Mouse (Mus musculus) limb, embryonic 11.5 days (tissue): ENCODE data around the gene Prpf8. TPM values are rescaled to one million over a fixed set of nuclear protein-coding genes. Genes with fewer than 3 reads are reported as not detected.

ENCODE experiments used
- ATAC-seq: fragments of 200-750 bp; cut with Nextera tagmentation; 2 replicates; pipeline ENCODE4 v1.8.0; 2017; ENCODE audit warnings: low read depth; ENCODE audit not compliant: insufficient number of reproducible peaks, low FRiP score, low TSS enrichment
- DNase-seq: peaks from one replicate; pipeline ENCODE4 v3.0.0-alpha.2; 2015; ENCODE audit warnings: low spot score
- H3K27ac ChIP-seq: fragments of 300-500 bp; sonication (generic); replicated peaks from 2 replicates; pipeline ENCODE4 v1.5.1; 2014; ENCODE audit warnings: low read depth, mild to moderate bottlenecking, low read length
- H3K27me3 ChIP-seq: fragments of 300-500 bp; sonication (generic); 2 replicates; pipeline ENCODE4 v1.6.1; 2014; ENCODE audit warnings: mild to moderate bottlenecking, low read length, mixed read lengths; ENCODE audit not compliant: control insufficient read depth, insufficient read depth
- H3K36me3 ChIP-seq: fragments of 300-500 bp; sonication (generic); 2 replicates; pipeline ENCODE4 v1.6.1; 2014; ENCODE audit warnings: mild to moderate bottlenecking, low read length, moderate library complexity, mixed read lengths; ENCODE audit not compliant: control insufficient read depth, insufficient read depth
- H3K4me1 ChIP-seq: fragments of 300-500 bp; sonication (generic); 2 replicates; pipeline ENCODE4 v1.6.1; 2014; ENCODE audit warnings: low read length, mixed read lengths; ENCODE audit not compliant: control insufficient read depth, insufficient read depth
- H3K4me2 ChIP-seq: fragments of 300-500 bp; sonication (generic); 2 replicates; pipeline ENCODE4 v1.6.1; 2014; ENCODE audit warnings: low read depth, mild to moderate bottlenecking, moderate library complexity; ENCODE audit not compliant: severe bottlenecking
- H3K4me3 ChIP-seq: fragments of 300-500 bp; sonication (generic); 2 replicates; pipeline ENCODE4 v1.5.1; 2014; ENCODE audit warnings: low read depth, low read length
- H3K9ac ChIP-seq: fragments of 300-500 bp; sonication (generic); 2 replicates; pipeline ENCODE4 v1.6.1; 2014; ENCODE audit warnings: mild to moderate bottlenecking, low read length
- H3K9me3 ChIP-seq: fragments of 300-500 bp; sonication (generic); 2 replicates; pipeline ENCODE4 v1.6.1; 2016; ENCODE audit warnings: low read length; ENCODE audit not compliant: control insufficient read depth
- WGBS: fragments of 180-500 bp; shearing (Covaris S2); extraction: QIAGEN DNeasy Blood & Tissue Kit; methylation state at CpG from one replicate; pipeline ENCODE4 v1.1.7; 2014; 5-methylcytosine and 5-hydroxymethylcytosine counted together
- polyA plus RNA-seq: library from polyadenylated mRNA; unstranded; fragments of >200 nt; fragmentation: Nextera tagmentation; extraction: Ambion mirVana; gene quantifications from 2 replicates; pipeline ENCODE4 v1.2.1, GENCODE M21; 2014

Gene Prpf8
- 111 and 123 TPM in 2 replicates for polyA plus RNA-seq

- Histone ChIP-seq H3K27ac (peak within 1 kb of the TSS; percentile 69), H3K4me1 (peaks cover 7% of the 10 kb centered on the region)
- under 1% methylated on average over 52 of the region's 52 CpGs for WGBS
Observed at GRCm38 (mm10) chr11:75486601-75487285, at the start of gene Prpf8. TSS of gene Prpf8 (plus strand) at chr11:75486816.

GRCm38 (mm10) chr11:75438194-75438593 lies 48.4 kb upstream of the Prpf8 start:
- ATAC-seq (no peak), DNase-seq (no peak)
- 84% methylated on average over 13 of the region's 13 CpGs for WGBS
- no peak overlapping the region for H3K4me3 ChIP-seq
- H3K4me1 ChIP-seq, result no peaks in the 10 kb centered on the region
- H3K27me3 ChIP-seq, result no peaks in the 10 kb centered on the region
- H3K4me2 ChIP-seq, result no peak overlapping the region
- H3K36me3 ChIP-seq, result no peaks in the 10 kb centered on the region
- no peaks in the 10 kb centered on the region; the same call in 1 of the 2 replicates for H3K9me3 ChIP-seq
- no peak overlapping the region for H3K27ac ChIP-seq
- H3K9ac ChIP-seq, result no peak overlapping the region

More at GRCm38 (mm10) chr11:75486601-75487285, at the start of gene Prpf8:
- Histone ChIP-seq H3K4me2 (peak within 1 kb of the TSS; percentile 84), H3K9ac (peak within 1 kb of the TSS; percentile 96), H3K36me3 (peaks cover 19% of the 10 kb centered on the region), H3K4me3 (peak within 1 kb of the TSS; percentile 98), H3K9me3 (no peaks in the 10 kb centered on the region), H3K27me3 (no peaks in the 10 kb centered on the region)
- DNase-seq (peak; percentile 97), ATAC-seq (peak; percentile 99)

GRCm38 (mm10) chr11:75438804-75439203 lies 47.8 kb upstream of the Prpf8 start:
- no peaks in the 10 kb centered on the region for H3K4me1 ChIP-seq
- H3K9me3 ChIP-seq, result no peaks in the 10 kb centered on the region; the same call in 1 of the 2 replicates
- DNase-seq (no peak), ATAC-seq (no peak)
- H3K9ac ChIP-seq, result no peak overlapping the region
- no peak overlapping the region for H3K27ac ChIP-seq
- no peaks in the 10 kb centered on the region for H3K36me3 ChIP-seq
- H3K4me3 ChIP-seq, result no peak overlapping the region
- no peaks in the 10 kb centered on the region for H3K27me3 ChIP-seq
- no peak overlapping the region for H3K4me2 ChIP-seq
- 76% methylated on average over 3 of the region's 3 CpGs for WGBS

GRCm38 (mm10) chr11:75439363-75439762 lies 47.3 kb upstream of the Prpf8 start, which contains the start of gene Serpinf2:
TSS of gene Serpinf2 (minus strand) at chr11:75439591.
- DNase-seq, result no peak
- H3K27me3 ChIP-seq, result no peaks in the 10 kb centered on the region
- 88% methylated on average over 6 of the region's 6 CpGs for WGBS
- no peak for ATAC-seq
- no peaks in the 10 kb centered on the region for H3K4me1 ChIP-seq
- H3K9ac ChIP-seq, result no peak within 1 kb of the TSS
- no peak within 1 kb of the TSS for H3K4me2 ChIP-seq
- H3K9me3 ChIP-seq, result no peaks in the 10 kb centered on the region
- H3K4me3 ChIP-seq, result no peak within 1 kb of the TSS
- H3K36me3 ChIP-seq, result no peaks in the 10 kb centered on the region
- H3K27ac ChIP-seq, result no peak within 1 kb of the TSS

GRCm38 (mm10) chr11:75439951-75440350 lies 46.7 kb upstream of the Prpf8 start:
- Histone ChIP-seq H3K9me3 (no peaks in the 10 kb centered on the region), H3K27me3 (no peaks in the 10 kb centered on the region), H3K27ac (no peak overlapping the region), H3K36me3 (0 out of 2 replicates have a peak, but pooled peaks cover 2% of the 10 kb centered on the region), H3K4me1 (no peaks in the 10 kb centered on the region), H3K4me3 (no peak overlapping the region), H3K4me2 (no peak overlapping the region), H3K9ac (no peak overlapping the region)
- DNase-seq (no peak), ATAC-seq (no peak)
- 85% methylated on average over 3 of the region's 3 CpGs for WGBS

- H3K9ac ChIP-seq, result no peak overlapping the region
- H3K4me1 ChIP-seq, result no peaks in the 10 kb centered on the region
- DNase-seq, result no peak
- H3K27ac ChIP-seq, result no peak overlapping the region
- H3K36me3 ChIP-seq, result 0 out of 2 replicates have a peak, but pooled peaks cover 2% of the 10 kb centered on the region
- 82% methylated on average over 7 of the region's 7 CpGs for WGBS
- no peak overlapping the region for H3K4me3 ChIP-seq
- no peaks in the 10 kb centered on the region for H3K9me3 ChIP-seq
- ATAC-seq, result no peak
- H3K27me3 ChIP-seq, result no peaks in the 10 kb centered on the region
- H3K4me2 ChIP-seq, result no peak overlapping the region
Observed at GRCm38 (mm10) chr11:75441034-75441433, 45.6 kb upstream of the Prpf8 start.

GRCm38 (mm10) chr11:75441601-75442000 lies 45.0 kb upstream of the Prpf8 start:
- no peak overlapping the region for H3K27ac ChIP-seq
- no peaks in the 10 kb centered on the region for H3K9me3 ChIP-seq
- ATAC-seq (no peak), DNase-seq (no peak)
- H3K27me3 ChIP-seq, result no peaks in the 10 kb centered on the region
- H3K4me1 ChIP-seq, result no peaks in the 10 kb centered on the region
- H3K4me2 ChIP-seq, result no peak overlapping the region
- no peak overlapping the region for H3K9ac ChIP-seq
- H3K36me3 ChIP-seq, result 0 out of 2 replicates have a peak, but pooled peaks cover 2% of the 10 kb centered on the region
- H3K4me3 ChIP-seq, result no peak overlapping the region
- 93% methylated on average over 16 of the region's 16 CpGs for WGBS

GRCm38 (mm10) chr11:75443711-75444110 lies 42.9 kb upstream of the Prpf8 start:
- peaks cover 5% of the 10 kb centered on the region; the same call in 1 of the 2 replicates for H3K36me3 ChIP-seq
- H3K4me1 ChIP-seq, result no peaks in the 10 kb centered on the region
- H3K4me3 ChIP-seq, result no peak overlapping the region
- H3K27me3 ChIP-seq, result no peaks in the 10 kb centered on the region
- no peak overlapping the region for H3K27ac ChIP-seq
- WGBS, result 42% methylated on average over 8 of the region's 8 CpGs
- no peak for DNase-seq
- 0 out of 2 replicates have a peak overlapping the region, but pooled peaks have one; percentile 22 for H3K9ac ChIP-seq
- no peak overlapping the region for H3K4me2 ChIP-seq
- ATAC-seq, result no peak
- no peaks in the 10 kb centered on the region for H3K9me3 ChIP-seq
